Comparison of ENCODE assay signal across 16 mouse cellular contexts in the genomic region with DNA sequence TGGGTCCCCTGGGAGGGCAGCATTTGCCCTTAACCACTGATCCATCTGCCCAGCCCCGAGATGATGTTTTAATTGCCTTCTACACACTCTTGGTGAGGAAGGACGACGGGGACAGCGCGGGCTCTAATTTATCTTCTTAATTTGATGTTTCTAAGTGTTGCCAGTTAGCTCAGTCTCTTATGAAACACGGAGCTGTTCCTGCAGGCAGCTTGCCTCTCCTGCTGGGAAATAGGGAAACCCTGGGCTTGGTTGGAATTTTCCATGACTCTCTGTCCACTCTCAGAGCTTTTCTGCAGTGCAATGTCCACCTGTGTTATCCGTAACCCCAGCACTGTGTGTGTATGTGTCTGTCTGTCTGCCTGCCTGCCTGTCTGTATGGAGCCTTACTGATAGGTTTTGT. TPM values are rescaled to one million over a fixed set of nuclear protein-coding genes. Genes with fewer than 3 reads are reported as not detected.
A peak's percentile ranks its signal among the peaks of the same experiment; 100 is the strongest.
DNase-seq lines count a peak whose midpoint lies in the region; ATAC-seq and TF ChIP-seq lines count a peak whose summit lies in the region.
"Had no signal": no experiment of that assay in that cellular context is flagged by ENCODE, and none has a peak within 500 bp of the region (broad histone marks: within the 10 kb centered on the region; RNA-seq: fewer than 3 reads in every experiment).

No protein-coding gene starts in this region.

- peaks cover 5% of the 10 kb centered on the region; the same call in 1 of the 2 replicates for H3K4me1 ChIP-seq in forebrain, embryonic 12.5 days
- H3K4me1 ChIP-seq in forebrain, postnatal 0 days (ENCODE audit: insufficient read depth), result no peaks in the 10 kb centered on the region; the same call in 1 of the 2 replicates
- peaks cover 10% of the 10 kb centered on the region; the same call in 1 of the 2 replicates for H3K4me1 ChIP-seq in hindbrain, postnatal 0 days (ENCODE audit: insufficient read depth, low read length)
- H3K4me1 ChIP-seq in hindbrain, embryonic 12.5 days, result peaks cover 15% of the 10 kb centered on the region; the same call in 1 of the 2 replicates
- H3K4me1 ChIP-seq in neural tube, embryonic 15.5 days, result peaks cover 27% of the 10 kb centered on the region

- WGBS in forebrain, embryonic 12.5 days, result 86% methylated on average over 7 of the region's 7 CpGs
- WGBS in forebrain, postnatal 0 days, result 77% methylated on average over 7 of the region's 7 CpGs
- WGBS in hindbrain, postnatal 0 days, result 73% methylated on average over 7 of the region's 7 CpGs
- 81% methylated on average over 7 of the region's 7 CpGs for WGBS in hindbrain, embryonic 12.5 days
- WGBS in neural tube, embryonic 15.5 days, result 66% methylated on average over 7 of the region's 7 CpGs

- no peaks in the 10 kb centered on the region for H3K27me3 ChIP-seq in forebrain, embryonic 12.5 days
- H3K27me3 ChIP-seq in forebrain, postnatal 0 days (ENCODE audit: insufficient read depth, low read length), result no peaks in the 10 kb centered on the region
- no peaks in the 10 kb centered on the region for H3K27me3 ChIP-seq in hindbrain, postnatal 0 days (ENCODE audit: insufficient read depth, low read length)
- no peaks in the 10 kb centered on the region for H3K27me3 ChIP-seq in hindbrain, embryonic 12.5 days
- H3K27me3 ChIP-seq in neural tube, embryonic 15.5 days (replicated peaks), result no peaks in the 10 kb centered on the region
- H3K27me3 ChIP-seq: liver, embryonic 12.5 days; neural tube, embryonic 12.5 days had no signal

- no peak for DNase-seq in forebrain, postnatal 0 days
- DNase-seq in hindbrain, postnatal 0 days (ENCODE audit: low spot score), result no peak
- peak; percentile 57 for DNase-seq in MN1 (ENCODE audit: low spot score)
- peak; percentile 87 for DNase-seq in cerebellum, adult 9-10 months
- DNase-seq in lung, postnatal 10 days, result no peak
- DNase-seq: adrenal gland, adult 8-10 months; gastrocnemius, postnatal 10 days; lung, postnatal 4 days; midbrain, embryonic 14.5 days; thymus, postnatal 36 days had no signal

- no peak for TF ChIP-seq CTCF in forebrain, postnatal 0 days (IDR thresholded peaks at IDR 0.05; ENCODE audit: low read depth)
- TF ChIP-seq CTCF in hindbrain, postnatal 0 days (IDR thresholded peaks at IDR 0.05; ENCODE audit: low read depth), result no peak

- H3K27ac ChIP-seq in forebrain, embryonic 12.5 days, result 0 out of 2 replicates have a peak overlapping the region, but pooled peaks have one; percentile 36
- no peak overlapping the region for H3K27ac ChIP-seq in forebrain, postnatal 0 days (ENCODE audit: low read depth, low read length)
- 0 out of 2 replicates have a peak overlapping the region, but pooled peaks have one; percentile 11 for H3K27ac ChIP-seq in hindbrain, postnatal 0 days
- H3K27ac ChIP-seq in hindbrain, embryonic 12.5 days, result no peak overlapping the region
- no peak overlapping the region for H3K27ac ChIP-seq in neural tube, embryonic 15.5 days (replicated peaks)
- H3K27ac ChIP-seq: liver, embryonic 12.5 days; neural tube, embryonic 12.5 days had no signal

- H3K9ac ChIP-seq in forebrain, embryonic 12.5 days, result no peak overlapping the region
- no peak overlapping the region for H3K9ac ChIP-seq in forebrain, postnatal 0 days
- no peak overlapping the region for H3K9ac ChIP-seq in hindbrain, postnatal 0 days (replicated peaks; ENCODE audit: low read length)
- no peak overlapping the region for H3K9ac ChIP-seq in hindbrain, embryonic 12.5 days
- no peak overlapping the region for H3K9ac ChIP-seq in neural tube, embryonic 15.5 days (replicated peaks)
- H3K9ac ChIP-seq: liver, embryonic 12.5 days; neural tube, embryonic 12.5 days had no signal

- H3K4me3 ChIP-seq in forebrain, embryonic 12.5 days (replicated peaks), result no peak overlapping the region
- no peak overlapping the region for H3K4me3 ChIP-seq in forebrain, postnatal 0 days (ENCODE audit: low read depth, low read length)
- H3K4me3 ChIP-seq in hindbrain, postnatal 0 days (ENCODE audit: low read length), result no peak overlapping the region
- no peak overlapping the region for H3K4me3 ChIP-seq in hindbrain, embryonic 12.5 days
- H3K4me3 ChIP-seq in neural tube, embryonic 15.5 days (replicated peaks), result no peak overlapping the region
- H3K4me3 ChIP-seq: erythroblast, embryonic 14.5 days; liver, embryonic 12.5 days; neural tube, embryonic 12.5 days had no signal

- no peak for ATAC-seq in forebrain, embryonic 12.5 days (ENCODE audit: low FRiP score)
- ATAC-seq in forebrain, postnatal 0 days, result no peak
- no peak for ATAC-seq in hindbrain, postnatal 0 days
- no peak for ATAC-seq in hindbrain, embryonic 12.5 days (ENCODE audit: low FRiP score)
- no peak for ATAC-seq in neural tube, embryonic 15.5 days (ENCODE audit: low FRiP score)
- ATAC-seq: liver, embryonic 12.5 days had no signal

- no peaks in the 10 kb centered on the region for H3K9me3 ChIP-seq in forebrain, embryonic 12.5 days
- no peaks in the 10 kb centered on the region for H3K9me3 ChIP-seq in forebrain, postnatal 0 days (ENCODE audit: low read length)
- H3K9me3 ChIP-seq in hindbrain, postnatal 0 days (ENCODE audit: low read length), result no peaks in the 10 kb centered on the region
- no peaks in the 10 kb centered on the region for H3K9me3 ChIP-seq in hindbrain, embryonic 12.5 days (replicated peaks)
- no peaks in the 10 kb centered on the region for H3K9me3 ChIP-seq in neural tube, embryonic 15.5 days (replicated peaks)
- H3K9me3 ChIP-seq: liver, embryonic 12.5 days; neural tube, embryonic 12.5 days had no signal

- no peak overlapping the region for H3K4me2 ChIP-seq in forebrain, embryonic 12.5 days
- no peak overlapping the region for H3K4me2 ChIP-seq in forebrain, postnatal 0 days (ENCODE audit: low read depth)
- H3K4me2 ChIP-seq in hindbrain, postnatal 0 days (ENCODE audit: low read depth, low read length), result no peak overlapping the region
- H3K4me2 ChIP-seq in hindbrain, embryonic 12.5 days (replicated peaks), result no peak overlapping the region
- H3K4me2 ChIP-seq in neural tube, embryonic 15.5 days, result no peak overlapping the region
- H3K4me2 ChIP-seq: liver, embryonic 12.5 days; neural tube, embryonic 12.5 days had no signal

- peaks cover 19% of the 10 kb centered on the region for H3K36me3 ChIP-seq in forebrain, embryonic 12.5 days (replicated peaks)
- peaks cover 29% of the 10 kb centered on the region for H3K36me3 ChIP-seq in forebrain, postnatal 0 days (ENCODE audit: insufficient read depth)
- H3K36me3 ChIP-seq in hindbrain, postnatal 0 days (ENCODE audit: insufficient read depth, low read length), result peaks cover 20% of the 10 kb centered on the region; the same call in 1 of the 2 replicates
- peaks cover 27% of the 10 kb centered on the region for H3K36me3 ChIP-seq in hindbrain, embryonic 12.5 days
- H3K36me3 ChIP-seq in neural tube, embryonic 15.5 days, result peaks cover 27% of the 10 kb centered on the region

RNA-seq across cellular contexts. Expression of a gene that starts 22.0 kb away (rescaled TPM):
- 7.6 and 8.4 TPM in 2 replicates for polyA plus RNA-seq in forebrain, embryonic 12.5 days (2016; fragmentation: Nextera tagmentation; extraction: Ambion mirVana)
- total RNA-seq in forebrain, postnatal 0 days (2014; rRNA removed), result 26.0 and 31.4 TPM in 2 replicates
- polyA plus RNA-seq in forebrain, postnatal 0 days (2015; fragmentation: Nextera tagmentation; extraction: Ambion mirVana), result 7.2 and 11.0 TPM in 2 replicates
- total RNA-seq in hindbrain, postnatal 0 days (2014; rRNA removed), result 17.7 and 23.5 TPM in 2 replicates
- 11.7 and 13.4 TPM in 2 replicates for polyA plus RNA-seq in hindbrain, postnatal 0 days (2015; fragmentation: Nextera tagmentation; extraction: Ambion mirVana)
- polyA plus RNA-seq in hindbrain, embryonic 12.5 days (2016; fragmentation: Nextera tagmentation; extraction: Ambion mirVana), result 7.5 and 10.4 TPM in 2 replicates
- 10.4 and 11.4 TPM in 2 replicates for polyA plus RNA-seq in neural tube, embryonic 15.5 days (2015; fragmentation: Nextera tagmentation; extraction: Ambion mirVana)

RNA-seq across cellular contexts. Expression of a gene that starts 30.4 kb away (rescaled TPM):
- polyA plus RNA-seq in forebrain, embryonic 12.5 days (2016; fragmentation: Nextera tagmentation; extraction: Ambion mirVana), result 94.5 and 104 TPM in 2 replicates
- total RNA-seq in forebrain, postnatal 0 days (2014; rRNA removed), result 60.2 and 71.9 TPM in 2 replicates
- polyA plus RNA-seq in forebrain, postnatal 0 days (2015; fragmentation: Nextera tagmentation; extraction: Ambion mirVana), result 106 and 139 TPM in 2 replicates
- total RNA-seq in hindbrain, postnatal 0 days (2014; rRNA removed), result 98.2 and 124 TPM in 2 replicates
- 121 and 133 TPM in 2 replicates for polyA plus RNA-seq in hindbrain, postnatal 0 days (2015; fragmentation: Nextera tagmentation; extraction: Ambion mirVana)
- 108 and 111 TPM in 2 replicates for polyA plus RNA-seq in hindbrain, embryonic 12.5 days (2016; fragmentation: Nextera tagmentation; extraction: Ambion mirVana)
- polyA plus RNA-seq in neural tube, embryonic 15.5 days (2015; fragmentation: Nextera tagmentation; extraction: Ambion mirVana), result 85.8 and 114 TPM in 2 replicates

Comparison
In these comparisons a context has a peak if more than half of its experiments do, and no peak if none do; other contexts are left out.
1. H3K27ac ChIP-seq: peak in forebrain, embryonic 12.5 days (single experiment) and hindbrain, postnatal 0 days (single experiment); none in forebrain, postnatal 0 days (single experiment), hindbrain, embryonic 12.5 days (single experiment) and neural tube, embryonic 15.5 days (single experiment).
2. DNase-seq: peak in MN1 (single experiment) and cerebellum, adult 9-10 months (single experiment); none in forebrain, postnatal 0 days (single experiment), hindbrain, postnatal 0 days (single experiment) and lung, postnatal 10 days (single experiment).